Mouse (Mus musculus): ENCODE measurements around the gene Ism1.

DNA sequence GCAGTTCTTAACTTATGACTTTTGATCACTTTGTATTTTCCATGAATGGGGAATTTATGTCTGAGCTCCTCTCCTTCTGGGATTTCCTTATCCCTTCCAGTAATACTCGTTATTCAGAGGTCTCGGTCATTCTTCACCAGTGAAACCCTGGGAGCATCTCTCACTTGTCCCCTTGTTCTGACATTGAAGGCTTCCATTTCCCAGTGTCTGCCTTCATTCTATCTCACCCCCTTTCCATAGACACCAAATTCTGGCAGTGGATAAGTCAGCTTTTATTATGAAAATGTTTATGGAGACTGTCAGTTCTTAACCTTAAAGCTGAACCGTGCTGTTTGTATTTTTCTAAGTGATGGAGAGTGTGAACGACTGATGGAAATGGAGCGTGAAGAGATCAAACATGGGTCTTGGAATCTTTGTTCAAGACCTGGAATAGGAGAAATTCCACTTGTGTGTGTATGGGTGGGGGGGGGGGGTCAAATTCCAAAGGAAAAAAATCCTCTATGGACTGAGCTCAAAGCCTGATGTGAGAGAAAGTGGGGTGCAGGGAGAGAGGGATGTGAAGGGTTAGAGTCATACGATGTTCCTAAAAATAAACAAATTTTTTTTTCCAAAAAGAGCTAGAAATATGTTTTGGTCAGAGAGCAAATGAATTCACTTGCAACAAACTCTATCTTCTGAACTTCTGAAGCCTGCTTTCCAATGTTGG is 30.4 kb downstream of the Ism1 start:
- no peak for TF ChIP-seq POLR2A (IDR thresholded peaks at IDR 0.05; ENCODE audit: low read depth, low read length)
- TF ChIP-seq EP300 (IDR thresholded peaks at IDR 0.05; ENCODE audit: low read length), result no peak
- TF ChIP-seq POLR2AphosphoS2 (IDR thresholded peaks at IDR 0.05; ENCODE audit: low read depth, low read length), result no peak

Measured in CH12.LX (cell line).